16 mouse cellular contexts compared by ENCODE assay signal in genomic region chr13:74289646-74290045, GRCm38 (mm10).
"Had no signal": no experiment of that assay in that cellular context is flagged by ENCODE, and none has a peak within 500 bp of the region (broad histone marks: within the 10 kb centered on the region; RNA-seq: fewer than 3 reads in every experiment).

No protein-coding gene starts in this region.

- H3K9me3 ChIP-seq: neural tube, embryonic 13.5 days; neural tube, embryonic 15.5 days; stomach, embryonic 15.5 days had no signal

- H3K4me3 ChIP-seq: neural tube, embryonic 13.5 days; neural tube, embryonic 15.5 days; stomach, embryonic 15.5 days had no signal

- H3K9ac ChIP-seq: neural tube, embryonic 13.5 days; neural tube, embryonic 15.5 days; stomach, embryonic 15.5 days had no signal

- DNase-seq: retina, postnatal 1 day; right cerebral cortex, adult 18-20 months; right cerebral cortex, postnatal 14 days; right cerebral cortex, postnatal 25 days; right cerebral cortex, postnatal 4 days; spleen, adult 18-20 months; thymus, adult 18-20 months; thymus, adult 2 months; thymus, postnatal 14 days; thymus, postnatal 25 days; thymus, postnatal 36 days; thymus, postnatal 4 days had no signal

- H3K4me2 ChIP-seq: neural tube, embryonic 13.5 days; neural tube, embryonic 15.5 days; stomach, embryonic 15.5 days had no signal

- H3K27ac ChIP-seq: neural tube, embryonic 13.5 days; neural tube, embryonic 15.5 days; stomach, embryonic 15.5 days; stomach, postnatal 0 days had no signal

- H3K36me3 ChIP-seq: neural tube, embryonic 13.5 days; neural tube, embryonic 15.5 days; stomach, embryonic 15.5 days had no signal
